Mouse (Mus musculus): ENCODE results near the gene Fry. TPM values are rescaled to one million over a fixed set of nuclear protein-coding genes. Genes with fewer than 3 reads are reported as not detected.
A peak's percentile ranks its signal among the peaks of the same experiment; 100 is the strongest.

Fry gene
- polyA plus RNA-seq, 1 experiment from 2014 or later: 5.5 TPM

GRCm38 (mm10) chr5:150140513-150140912, 22.1 kb downstream of the Fry start:
- no peaks in the 10 kb centered on the region for H3K9me3 ChIP-seq (ENCODE audit: low read depth, low read length)
- no peak overlapping the region for H3K9ac ChIP-seq
- H3K4me1 ChIP-seq (ENCODE audit: insufficient read depth): 0 out of 2 replicates have a peak, but pooled peaks cover 4% of the 10 kb centered on the region
- H3K36me3 ChIP-seq (ENCODE audit: insufficient read depth): no peaks in the 10 kb centered on the region
- DNase-seq (no peak), ATAC-seq (ENCODE audit: insufficient read depth) (no peak)
- TF ChIP-seq CTCF (IDR thresholded peaks at IDR 0.05; ENCODE audit: low read depth): no peak
- H3K4me3 ChIP-seq (ENCODE audit: low read depth, low read length): no peak overlapping the region
- 58% methylated on average over 2 of the region's 2 CpGs for WGBS
- H3K27ac ChIP-seq (ENCODE audit: low read depth): no peak overlapping the region
- H3K4me2 ChIP-seq: no peak overlapping the region
- H3K27me3 ChIP-seq (ENCODE audit: insufficient read depth, low read length): no peaks in the 10 kb centered on the region

- WGBS: 82% methylated on average over 3 of the region's 3 CpGs
- H3K9me3 ChIP-seq (ENCODE audit: low read depth, low read length): no peaks in the 10 kb centered on the region
- no peak for ATAC-seq (ENCODE audit: insufficient read depth)
- 0 out of 2 replicates have a peak, but pooled peaks have one; percentile 21 for TF ChIP-seq CTCF (IDR thresholded peaks at IDR 0.05; ENCODE audit: low read depth)
- no peaks in the 10 kb centered on the region for H3K36me3 ChIP-seq (ENCODE audit: insufficient read depth)
- H3K4me2 ChIP-seq: no peak overlapping the region
- H3K9ac ChIP-seq: no peak overlapping the region
- no peaks in the 10 kb centered on the region for H3K27me3 ChIP-seq (ENCODE audit: insufficient read depth, low read length)
- no peak overlapping the region for H3K4me3 ChIP-seq (ENCODE audit: low read depth, low read length)
- DNase-seq: no peak
- H3K27ac ChIP-seq (ENCODE audit: low read depth): no peak overlapping the region
- 0 out of 2 replicates have a peak, but pooled peaks cover 4% of the 10 kb centered on the region for H3K4me1 ChIP-seq (ENCODE audit: insufficient read depth)
Observed at GRCm38 (mm10) chr5:150145967-150146366, 27.5 kb downstream of the Fry start.

GRCm38 (mm10) chr5:150146612-150147011, 28.2 kb downstream of the Fry start:
- DNase-seq: no peak

GRCm38 (mm10) chr5:150149725-150150124, 31.3 kb downstream of the Fry start:
- no peak overlapping the region for H3K27ac ChIP-seq (ENCODE audit: low read depth)
- no peaks in the 10 kb centered on the region for H3K36me3 ChIP-seq (ENCODE audit: insufficient read depth)
- no peak overlapping the region for H3K4me2 ChIP-seq
- H3K9ac ChIP-seq: no peak overlapping the region
- no peak for TF ChIP-seq CTCF (IDR thresholded peaks at IDR 0.05; ENCODE audit: low read depth)
- H3K4me1 ChIP-seq (ENCODE audit: insufficient read depth): 0 out of 2 replicates have a peak, but pooled peaks cover 2% of the 10 kb centered on the region
- no peak overlapping the region for H3K4me3 ChIP-seq (ENCODE audit: low read depth, low read length)
- H3K27me3 ChIP-seq (ENCODE audit: insufficient read depth, low read length): no peaks in the 10 kb centered on the region
- 47% methylated on average over 11 of the region's 11 CpGs for WGBS
- no peak for ATAC-seq (ENCODE audit: insufficient read depth)
- DNase-seq: no peak
- H3K9me3 ChIP-seq (ENCODE audit: low read depth, low read length): no peaks in the 10 kb centered on the region

More at GRCm38 (mm10) chr5:150146612-150147011, 28.2 kb downstream of the Fry start:
- Histone ChIP-seq H3K27me3 (ENCODE audit: insufficient read depth, low read length) (no peaks in the 10 kb centered on the region), H3K27ac (ENCODE audit: low read depth) (no peak overlapping the region), H3K9ac (no peak overlapping the region), H3K9me3 (ENCODE audit: low read depth, low read length) (no peaks in the 10 kb centered on the region), H3K4me2 (no peak overlapping the region), H3K4me1 (ENCODE audit: insufficient read depth) (0 out of 2 replicates have a peak, but pooled peaks cover 4% of the 10 kb centered on the region), H3K36me3 (ENCODE audit: insufficient read depth) (no peaks in the 10 kb centered on the region), H3K4me3 (ENCODE audit: low read depth, low read length) (no peak overlapping the region)
- WGBS: 93% methylated on average over 4 of the region's 4 CpGs
- TF ChIP-seq CTCF (IDR thresholded peaks at IDR 0.05; ENCODE audit: low read depth): no peak
- no peak for ATAC-seq (ENCODE audit: insufficient read depth)

- 79% methylated on average over 4 of the region's 4 CpGs for WGBS
- Histone ChIP-seq H3K4me2 (no peak overlapping the region), H3K36me3 (ENCODE audit: insufficient read depth) (no peaks in the 10 kb centered on the region), H3K27me3 (ENCODE audit: insufficient read depth, low read length) (no peaks in the 10 kb centered on the region), H3K4me1 (ENCODE audit: insufficient read depth) (0 out of 2 replicates have a peak, but pooled peaks cover 2% of the 10 kb centered on the region), H3K9me3 (ENCODE audit: low read depth, low read length) (no peaks in the 10 kb centered on the region), H3K27ac (ENCODE audit: low read depth) (no peak overlapping the region), H3K4me3 (ENCODE audit: low read depth, low read length) (no peak overlapping the region), H3K9ac (no peak overlapping the region)
- DNase-seq (no peak), ATAC-seq (ENCODE audit: insufficient read depth) (no peak)
- TF ChIP-seq CTCF (IDR thresholded peaks at IDR 0.05; ENCODE audit: low read depth): no peak
Observed at GRCm38 (mm10) chr5:150150986-150151385, 32.5 kb downstream of the Fry start.

GRCm38 (mm10) chr5:150152071-150152879, 33.8 kb downstream of the Fry start:
- H3K4me1 ChIP-seq (ENCODE audit: insufficient read depth): 0 out of 2 replicates have a peak, but pooled peaks cover 2% of the 10 kb centered on the region
- no peaks in the 10 kb centered on the region for H3K36me3 ChIP-seq (ENCODE audit: insufficient read depth)
- DNase-seq (peak; percentile 34), ATAC-seq (ENCODE audit: insufficient read depth) (peak; percentile 52)
- no peak overlapping the region for H3K27ac ChIP-seq (ENCODE audit: low read depth)
- H3K27me3 ChIP-seq (ENCODE audit: insufficient read depth, low read length): no peaks in the 10 kb centered on the region
- H3K4me3 ChIP-seq (ENCODE audit: low read depth, low read length): no peak overlapping the region
- peak overlapping the region; percentile 39 for H3K4me2 ChIP-seq
- no peak overlapping the region for H3K9ac ChIP-seq
- no peaks in the 10 kb centered on the region for H3K9me3 ChIP-seq (ENCODE audit: low read depth, low read length)
- 23% methylated on average over 22 of the region's 22 CpGs for WGBS
- TF ChIP-seq CTCF (IDR thresholded peaks at IDR 0.05; ENCODE audit: low read depth): no peak

- Histone ChIP-seq H3K9me3 (ENCODE audit: low read depth, low read length) (no peaks in the 10 kb centered on the region), H3K4me1 (ENCODE audit: insufficient read depth) (0 out of 2 replicates have a peak, but pooled peaks cover 2% of the 10 kb centered on the region), H3K27me3 (ENCODE audit: insufficient read depth, low read length) (no peaks in the 10 kb centered on the region), H3K9ac (no peak overlapping the region), H3K36me3 (ENCODE audit: insufficient read depth) (no peaks in the 10 kb centered on the region), H3K4me3 (ENCODE audit: low read depth, low read length) (no peak overlapping the region), H3K4me2 (no peak overlapping the region), H3K27ac (ENCODE audit: low read depth) (no peak overlapping the region)
- DNase-seq: no peak
- WGBS: 34% methylated on average over 10 of the region's 10 CpGs
- no peak for TF ChIP-seq CTCF (IDR thresholded peaks at IDR 0.05; ENCODE audit: low read depth)
- ATAC-seq (ENCODE audit: insufficient read depth): 0 out of 2 replicates have a peak, but pooled peaks have one; percentile 2
Observed at GRCm38 (mm10) chr5:150152880-150153281, 34.4 kb downstream of the Fry start.

Data from lung, embryonic 14.5 days (tissue).